Mouse (Mus musculus) cerebral cortex, adult 2 months (tissue): ENCODE measurements around the gene Slc5a10.

Experiments used
- WGBS: fragments of 180-500 bp; shearing (Covaris S2); methylation state at CpG from one replicate; pipeline ENCODE4 v1.1.7; 2018; 5-methylcytosine and 5-hydroxymethylcytosine counted together

Gene Slc5a10

DNA sequence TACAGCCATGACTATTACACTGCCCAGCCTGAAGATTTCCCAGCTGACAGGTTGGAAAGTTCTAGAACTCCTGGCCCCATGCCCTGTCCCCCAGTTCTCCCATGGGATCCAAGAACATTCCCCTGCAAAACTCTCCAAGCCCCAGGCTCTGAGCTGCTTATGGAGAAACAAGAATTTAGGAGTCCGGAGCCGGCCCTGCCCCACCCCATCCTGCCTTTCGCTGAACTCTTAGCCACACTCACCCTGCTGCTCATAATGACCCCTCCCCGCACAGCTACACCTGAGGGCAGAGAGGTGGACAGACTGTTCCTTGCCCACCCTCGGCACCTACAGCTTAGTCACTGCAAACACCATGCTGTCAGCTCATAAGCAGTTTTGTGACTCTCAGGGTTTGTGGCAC, 52.8 kb downstream of the Slc5a10 start:
- WGBS, result 81% methylated on average over 5 of the region's 5 CpGs

DNA sequence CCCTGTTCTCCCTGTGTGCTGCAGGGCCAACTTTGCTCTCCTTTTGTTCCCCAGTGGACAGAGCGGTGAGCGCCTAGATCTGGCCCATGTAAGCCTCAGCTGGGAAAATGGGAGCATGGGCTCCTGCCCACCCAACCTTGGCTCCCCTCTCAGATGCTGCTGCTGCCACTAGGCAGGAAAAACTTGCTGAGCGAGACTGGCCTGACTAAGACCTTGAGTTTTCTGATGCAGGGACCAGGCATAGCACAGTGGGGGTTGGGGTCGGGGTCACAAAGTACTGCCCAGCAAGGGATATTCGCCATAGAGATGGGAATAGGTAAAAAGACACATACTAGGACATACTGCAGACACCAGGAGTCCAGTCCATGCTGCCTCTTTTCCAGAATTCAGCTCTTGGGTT, 53.4 kb downstream of the Slc5a10 start:
- WGBS, result 93% methylated on average over 5 of the region's 5 CpGs

DNA sequence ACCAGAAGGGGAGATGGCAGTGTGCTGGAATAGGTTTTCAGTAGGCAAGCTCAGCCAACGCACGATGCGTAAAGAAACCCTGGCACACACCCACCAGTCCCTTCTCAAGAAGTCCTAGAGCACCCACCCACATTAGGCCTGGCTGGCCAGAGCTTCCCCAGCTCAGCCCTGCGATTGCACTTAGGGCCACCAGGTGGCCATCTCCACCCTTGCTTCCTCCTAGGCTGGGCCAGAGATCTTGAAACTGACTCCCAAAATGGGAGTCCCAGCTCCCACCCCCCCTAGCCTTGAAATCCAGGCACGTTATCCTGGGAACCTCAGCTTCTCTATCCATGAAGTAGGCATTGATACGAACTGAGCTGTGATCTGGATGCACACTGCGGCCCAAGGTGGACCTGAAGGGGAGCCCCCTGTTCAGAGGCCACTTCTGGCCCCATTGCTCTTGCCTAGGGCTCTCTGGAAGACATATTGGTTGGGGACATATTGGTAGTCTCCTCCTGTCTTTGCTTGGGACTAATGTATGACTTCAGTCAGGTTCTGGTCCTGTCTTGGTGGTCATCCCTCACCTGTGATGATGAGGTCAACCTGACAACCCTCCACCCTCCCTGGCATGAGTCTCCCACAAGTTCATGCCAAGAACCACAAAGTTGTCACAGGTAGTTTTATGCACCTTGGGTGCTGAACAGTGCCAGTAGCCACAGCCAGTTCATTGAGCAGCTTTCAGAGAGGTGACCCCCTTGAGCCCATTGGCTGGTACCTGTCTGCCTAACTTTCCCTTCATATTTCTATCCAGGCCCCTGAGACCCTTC, 54.4 kb downstream of the Slc5a10 start:
- 50% methylated on average over 7 of the region's 7 CpGs for WGBS

DNA sequence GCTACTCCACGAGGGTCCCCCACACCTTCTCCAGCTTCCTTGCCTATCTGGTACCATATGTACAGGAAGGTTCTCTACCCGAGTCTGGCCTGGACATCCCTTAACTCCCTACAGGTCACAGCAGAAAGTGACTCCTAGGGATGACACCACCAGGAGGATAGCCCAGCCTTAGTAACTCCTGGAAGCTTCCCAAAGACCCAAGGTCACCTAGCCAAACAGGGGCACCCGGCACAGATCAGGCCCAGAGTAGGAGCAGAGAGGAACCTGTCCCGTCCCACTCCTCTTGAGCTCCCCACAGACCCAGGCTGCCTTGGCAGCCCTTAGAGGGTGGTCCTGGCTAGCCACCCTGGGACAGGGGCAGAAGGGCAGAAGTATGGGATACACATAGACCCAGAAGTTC, 55.2 kb downstream of the Slc5a10 start:
- WGBS, result 94% methylated on average over 4 of the region's 4 CpGs

DNA sequence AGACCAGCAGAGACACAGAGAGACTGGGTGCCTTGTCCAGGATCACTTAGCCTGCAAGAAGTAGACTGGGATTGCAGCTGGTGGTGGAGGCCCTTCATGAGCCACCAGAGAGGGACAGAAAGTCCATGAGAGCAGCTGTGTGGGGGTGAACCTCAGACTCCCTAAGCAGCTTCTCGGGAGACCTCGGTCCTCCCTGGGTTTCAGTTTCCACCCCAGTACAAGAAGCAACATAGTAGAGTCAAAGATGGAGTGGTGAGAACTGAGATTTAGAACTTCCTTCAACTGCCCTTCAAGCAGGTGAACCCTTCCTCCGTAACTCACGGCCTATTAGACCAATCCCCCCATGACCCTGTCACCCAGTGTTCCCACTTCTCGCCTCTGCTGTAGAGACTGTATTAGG, 58.4 kb downstream of the Slc5a10 start:
- WGBS, result 96% methylated on average over 5 of the region's 5 CpGs

DNA sequence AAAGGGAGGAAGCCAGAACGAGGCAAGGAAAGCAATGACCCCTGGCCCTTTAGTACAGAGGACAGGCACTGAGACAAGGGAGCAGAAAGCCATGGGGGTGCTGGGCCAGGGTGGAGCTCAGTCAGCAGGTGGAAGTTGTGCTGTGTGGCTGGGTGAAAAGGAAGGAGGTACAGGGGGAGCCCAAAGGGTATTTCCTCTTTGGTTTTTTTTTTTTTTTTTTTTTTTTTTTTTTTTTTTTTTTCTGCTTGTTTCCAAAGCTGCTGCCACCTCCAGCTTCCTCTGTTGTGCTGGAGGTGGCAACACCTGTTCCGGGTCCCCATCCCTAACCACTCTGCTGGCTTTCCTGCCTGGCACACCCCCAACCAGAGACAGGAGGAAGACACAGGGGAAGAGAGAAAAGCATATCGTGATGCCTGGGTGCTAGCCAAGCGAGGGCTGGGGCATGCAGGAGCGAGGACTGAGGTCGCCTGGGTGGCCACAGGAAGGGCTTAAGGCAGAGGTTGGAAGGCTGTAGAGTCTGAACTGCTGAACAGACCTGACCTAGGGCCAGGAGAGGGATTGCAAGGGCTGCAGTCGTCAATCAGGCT, 59.7 kb downstream of the Slc5a10 start:
- 66% methylated on average over 7 of the region's 7 CpGs for WGBS

GRCm38 (mm10) chr11:61660001-61660400, 60.6 kb downstream of the Slc5a10 start:
- WGBS, result 85% methylated on average over 8 of the region's 8 CpGs

DNA sequence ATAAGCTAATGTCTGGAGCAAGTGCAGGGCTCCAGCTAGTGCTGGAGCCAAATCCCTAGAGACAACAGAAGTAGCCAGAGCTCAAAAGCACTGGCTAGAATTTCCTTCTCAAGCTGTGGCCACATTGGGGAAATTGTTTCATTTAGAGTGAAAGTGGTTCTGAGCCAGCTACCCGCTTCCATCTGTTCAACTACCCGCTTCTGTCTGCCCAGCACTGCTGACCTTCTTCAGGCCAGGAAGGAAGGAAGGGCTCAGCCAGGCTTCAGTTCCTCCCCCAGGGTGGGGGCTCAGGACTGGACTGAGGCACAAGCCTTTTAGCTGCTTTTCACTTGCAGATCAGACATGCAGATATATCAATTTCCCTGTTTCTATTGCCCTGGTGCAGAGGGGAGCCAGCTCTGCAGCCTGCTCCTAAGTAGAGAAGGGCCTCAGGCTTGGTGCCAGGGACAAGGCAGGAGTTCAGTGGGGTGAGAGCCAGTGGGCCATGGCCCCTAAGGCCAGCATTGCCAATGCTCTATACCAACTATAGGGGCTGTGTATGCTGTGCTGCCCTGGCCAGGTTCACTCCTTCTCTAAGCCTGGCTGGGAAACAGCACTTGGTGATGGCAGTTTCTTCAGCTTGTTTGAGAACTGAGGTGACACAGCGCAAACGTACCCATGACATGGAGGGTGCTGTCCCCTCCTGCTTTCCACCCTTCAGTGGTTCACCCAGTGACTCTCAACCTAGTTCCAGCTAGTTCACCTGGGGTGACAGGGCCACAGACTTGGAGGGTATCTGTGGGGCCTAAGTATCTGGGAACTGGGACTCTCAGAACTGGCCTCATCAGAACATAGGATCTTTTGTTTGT, 61.4 kb downstream of the Slc5a10 start:
- WGBS, result 55% methylated on average over 4 of the region's 4 CpGs

DNA sequence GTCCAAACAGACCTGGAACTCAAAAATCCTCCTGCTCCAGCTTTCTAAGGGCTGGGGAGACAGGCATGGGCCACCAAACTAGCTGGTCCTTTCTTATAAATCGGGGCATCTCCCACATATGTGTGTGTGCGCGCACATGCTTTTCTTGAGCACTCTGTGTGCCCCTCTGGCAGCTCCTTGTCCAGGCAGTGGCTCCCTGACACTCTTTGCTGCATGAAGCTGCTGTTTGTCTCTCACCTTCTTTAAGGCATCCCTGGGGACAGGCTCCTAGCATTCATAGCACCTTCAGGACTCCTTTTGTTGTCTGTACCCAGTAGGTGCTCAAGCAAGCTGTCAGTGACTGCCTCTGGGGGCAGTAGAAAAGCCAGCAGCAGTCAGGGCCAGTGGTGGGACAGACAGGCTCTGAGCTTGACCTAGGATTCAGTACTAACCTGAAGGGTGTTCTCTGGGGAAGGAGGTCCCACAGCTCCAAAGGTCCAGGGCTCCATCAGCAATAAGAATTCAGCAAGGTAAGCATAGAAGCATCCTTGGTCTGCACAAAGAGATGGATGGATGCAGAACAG, 62.2 kb downstream of the Slc5a10 start:
- WGBS, result 88% methylated on average over 3 of the region's 3 CpGs

GRCm38 (mm10) chr11:61657432-61657831, 63.2 kb downstream of the Slc5a10 start:
- WGBS, result 82% methylated on average over 2 of the region's 2 CpGs

- 66% methylated on average over 6 of the region's 6 CpGs for WGBS
Measured at GRCm38 (mm10) chr11:61656148-61656850, 64.3 kb downstream of the Slc5a10 start.

- 77% methylated on average over 4 of the region's 4 CpGs for WGBS
Measured at GRCm38 (mm10) chr11:61655649-61656048, 65.0 kb downstream of the Slc5a10 start.

DNA sequence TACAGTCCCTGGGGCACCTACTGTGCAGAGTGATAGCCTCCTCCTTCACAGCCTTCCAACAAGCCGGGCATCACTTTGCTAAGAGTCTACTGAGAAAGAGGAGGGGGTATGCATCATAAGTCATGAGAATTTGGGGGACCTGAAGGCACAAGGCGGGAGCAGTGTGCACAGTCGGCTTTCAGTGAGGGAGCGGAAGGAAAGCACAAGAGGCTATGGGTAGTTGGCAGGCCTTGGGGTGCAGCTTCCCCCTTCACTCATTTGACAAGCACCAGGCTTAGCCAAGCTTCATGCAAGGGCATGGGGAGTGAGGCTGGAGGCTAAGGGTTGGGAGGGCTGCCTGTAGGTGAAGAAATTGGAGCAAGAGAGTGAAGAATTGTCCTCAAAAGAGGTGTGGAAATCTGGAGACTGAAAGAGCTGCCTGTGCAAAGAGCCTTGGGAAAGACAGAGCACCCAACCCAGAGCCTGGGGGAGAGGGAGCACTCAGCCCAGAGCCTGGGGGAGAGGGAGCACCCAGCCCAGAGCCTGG, 65.8 kb downstream of the Slc5a10 start:
- 88% methylated on average over 4 of the region's 4 CpGs for WGBS

DNA sequence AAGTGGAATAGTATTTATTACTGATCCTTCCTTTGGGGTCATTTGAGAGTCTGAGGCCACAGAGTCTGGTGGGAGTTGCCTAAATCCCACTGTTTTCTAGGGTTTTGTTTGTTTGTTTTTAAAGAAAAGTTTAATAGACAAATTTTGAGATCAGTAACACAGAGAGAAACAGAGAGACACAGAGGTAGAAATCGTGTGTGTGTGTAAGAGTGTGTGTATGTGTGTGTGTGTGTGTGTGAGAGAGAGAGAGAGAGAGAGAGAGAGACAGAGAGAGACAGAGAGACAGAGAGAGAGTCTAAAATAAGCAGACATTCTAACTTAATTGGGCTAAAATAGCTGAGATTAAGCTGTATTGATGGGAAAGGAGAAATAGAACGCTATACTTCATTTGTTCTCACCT, 67.1 kb downstream of the Slc5a10 start:
- WGBS, result 80% methylated on average over 2 of the region's 2 CpGs

DNA sequence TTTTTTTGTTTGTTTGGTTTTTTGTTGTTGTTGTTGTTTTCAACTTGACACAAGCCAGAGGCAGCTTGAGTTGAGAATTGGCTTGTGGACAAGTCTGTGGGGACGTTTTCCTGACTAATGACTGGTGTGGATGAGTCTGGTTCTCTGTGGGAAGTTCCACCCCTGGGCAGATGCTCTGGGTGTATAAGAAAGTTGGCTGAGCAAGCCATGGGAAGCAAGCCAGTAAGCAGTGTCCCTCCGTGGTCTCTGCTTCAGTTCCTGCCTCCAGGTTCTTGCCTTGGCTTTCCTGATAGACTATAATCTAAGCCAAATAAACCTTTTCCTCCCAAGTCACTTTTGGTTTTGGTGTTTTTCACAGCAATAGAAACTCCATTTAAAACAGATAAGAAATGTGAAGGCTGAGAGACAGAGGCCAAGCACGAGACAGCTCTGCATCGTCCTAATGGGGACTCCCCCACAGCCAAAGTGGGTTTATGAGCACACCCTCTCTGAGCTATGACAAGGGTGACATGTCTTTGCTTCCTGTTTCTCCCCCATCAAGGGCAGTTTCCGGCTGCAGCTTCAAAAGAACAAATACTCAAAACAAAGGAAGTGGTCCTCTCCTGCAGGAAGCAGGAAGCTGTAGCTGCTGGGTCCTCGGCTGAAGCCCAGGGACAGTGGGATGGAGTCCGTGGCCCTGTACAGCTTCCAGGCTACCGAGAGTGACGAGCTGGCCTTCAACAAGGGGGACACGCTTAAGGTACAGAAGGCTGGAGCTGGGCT, 67.8 kb downstream of the Slc5a10 start, which contains the start of gene Grap:
TSS of gene Grap (plus strand) at position 580 of the 762 bp plus-strand sequence.
- 64% methylated on average over 10 of the region's 10 CpGs for WGBS

DNA sequence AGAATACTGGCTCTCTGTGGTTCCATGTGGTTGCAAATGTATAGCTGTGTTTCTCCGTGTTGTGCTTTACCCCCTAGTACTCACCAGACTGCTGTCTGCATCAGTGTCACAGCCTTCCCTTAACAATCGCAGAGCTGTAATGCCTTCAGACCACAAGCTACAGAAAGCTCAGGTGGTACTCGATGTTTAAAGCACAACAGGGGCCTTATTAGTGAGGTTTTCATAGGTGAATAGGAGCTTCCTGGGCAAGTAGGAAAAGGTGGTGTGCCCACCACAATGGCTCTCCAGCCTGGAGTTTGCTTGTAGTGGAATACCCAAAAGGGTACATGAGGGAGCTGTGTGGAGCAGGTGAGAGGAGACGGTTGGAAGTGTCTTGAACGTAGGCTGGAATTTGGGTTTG, 68.4 kb downstream of the Slc5a10 start:
- WGBS, result 92% methylated on average over 5 of the region's 5 CpGs

DNA sequence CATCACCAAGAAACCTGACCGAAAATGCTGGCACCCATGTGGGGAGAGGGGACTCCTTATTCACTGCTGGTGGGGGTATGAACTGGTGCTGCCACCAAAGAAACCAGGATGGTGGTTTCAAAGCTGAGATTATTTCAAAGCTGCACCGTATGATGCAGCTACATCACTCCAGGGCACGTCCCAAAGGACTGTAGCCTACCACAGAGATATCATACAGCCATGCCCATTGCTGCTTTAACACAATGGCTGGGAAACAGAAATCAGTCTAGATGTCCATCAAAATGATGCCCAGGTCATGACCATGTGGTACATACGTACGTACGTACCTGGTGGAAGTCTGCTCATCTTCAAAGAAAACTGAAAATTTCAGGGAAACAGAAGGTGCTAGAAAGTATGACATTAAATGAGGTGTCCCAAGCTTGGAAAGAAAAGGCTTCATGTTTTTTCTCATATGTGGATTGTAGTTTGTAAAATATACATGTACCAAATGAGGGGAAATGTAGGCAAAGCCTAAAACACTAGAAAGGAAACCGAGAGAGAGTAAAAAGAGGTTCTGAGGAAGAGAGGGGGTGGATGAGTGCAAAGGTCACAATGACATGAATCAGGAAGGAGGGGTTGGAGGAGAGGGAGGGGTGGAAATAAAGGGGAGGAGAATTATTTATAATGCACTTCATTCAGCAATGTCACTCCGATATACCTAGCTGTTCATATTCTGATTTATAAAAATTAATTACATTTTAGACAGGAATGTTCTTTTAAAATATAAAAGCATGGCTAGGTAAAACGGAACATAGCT, 70.0 kb downstream of the Slc5a10 start:
- 88% methylated on average over 9 of the region's 9 CpGs for WGBS

GRCm38 (mm10) chr11:61649626-61650025, 71.0 kb downstream of the Slc5a10 start:
- WGBS, result 90% methylated on average over 4 of the region's 4 CpGs

GRCm38 (mm10) chr11:61649163-61649580, 71.5 kb downstream of the Slc5a10 start:
- WGBS, result 82% methylated on average over 5 of the region's 5 CpGs

GRCm38 (mm10) chr11:61648749-61649115, 71.9 kb downstream of the Slc5a10 start:
- 50% methylated on average over 7 of the region's 7 CpGs for WGBS
